Mouse (Mus musculus) neural tube, embryonic 15.5 days (tissue): ENCODE results near the gene Vps41. TPM values are rescaled to one million over a fixed set of nuclear protein-coding genes. Genes with fewer than 3 reads are reported as not detected.
A peak's percentile ranks its signal among the peaks of the same experiment; 100 is the strongest.

Experiments
- ATAC-seq: fragments of 200-750 bp; cut with Nextera tagmentation; 2 replicates; pipeline ENCODE4 v1.8.0; 2017; ENCODE audit warnings: mild to moderate bottlenecking, moderate TSS enrichment, moderate library complexity; ENCODE audit not compliant: low FRiP score
- H3K27ac ChIP-seq: fragments of 300-500 bp; sonication (generic); replicated peaks from 2 replicates; pipeline ENCODE4 v1.5.1; 2015; ENCODE audit warnings: mild to moderate bottlenecking, inconsistent platforms
- H3K27me3 ChIP-seq: fragments of 300-500 bp; sonication (generic); replicated peaks from 2 replicates; pipeline ENCODE4 v1.6.1; 2015; ENCODE audit warnings: inconsistent platforms
- H3K36me3 ChIP-seq: fragments of 300-500 bp; sonication (generic); 2 replicates; pipeline ENCODE4 v1.6.1; 2015; ENCODE audit warnings: inconsistent platforms
- H3K4me1 ChIP-seq: fragments of 300-500 bp; sonication (generic); 2 replicates; pipeline ENCODE4 v1.6.1; 2015; ENCODE audit warnings: inconsistent platforms
- H3K4me2 ChIP-seq: fragments of 300-500 bp; sonication (generic); 2 replicates; pipeline ENCODE4 v1.6.1; 2015; ENCODE audit warnings: inconsistent platforms, mild to moderate bottlenecking, moderate library complexity
- H3K4me3 ChIP-seq: fragments of 300-500 bp; sonication (generic); replicated peaks from 2 replicates; pipeline ENCODE4 v1.5.1; 2015; ENCODE audit warnings: mild to moderate bottlenecking, inconsistent platforms
- H3K9ac ChIP-seq: fragments of 300-500 bp; sonication (generic); replicated peaks from 2 replicates; pipeline ENCODE4 v1.6.1; 2015; ENCODE audit warnings: mild to moderate bottlenecking, inconsistent platforms
- H3K9me3 ChIP-seq: fragments of 300-500 bp; sonication (generic); replicated peaks from 2 replicates; pipeline ENCODE4 v1.6.1; 2016; ENCODE audit warnings: inconsistent platforms
- WGBS: fragments of 180-500 bp; shearing (Covaris S2); methylation state at CpG from one replicate; pipeline ENCODE4 v1.1.7; 2015; ENCODE audit warnings: mixed read lengths; 5-methylcytosine and 5-hydroxymethylcytosine counted together
- polyA plus RNA-seq: library from polyadenylated mRNA; unstranded; fragments of >200 nt; fragmentation: Nextera tagmentation; extraction: Ambion mirVana; gene quantifications from 2 replicates; pipeline ENCODE4 v1.2.1, GENCODE M21; 2015

Gene Vps41
- polyA plus RNA-seq, 1 experiment from 2014 or later, result 104 TPM

GRCm38 (mm10) chr13:18875321-18875720, 158.2 kb downstream of the Vps41 start:
- no peak overlapping the region for H3K9ac ChIP-seq
- no peaks in the 10 kb centered on the region for H3K27me3 ChIP-seq
- H3K4me1 ChIP-seq, result peaks cover 6% of the 10 kb centered on the region
- WGBS, result 55% methylated on average over 7 of the region's 7 CpGs
- no peak overlapping the region for H3K27ac ChIP-seq
- H3K36me3 ChIP-seq, result no peaks in the 10 kb centered on the region
- H3K9me3 ChIP-seq, result no peaks in the 10 kb centered on the region
- ATAC-seq, result no peak
- H3K4me3 ChIP-seq, result no peak overlapping the region
- no peak overlapping the region for H3K4me2 ChIP-seq

- ATAC-seq, result peak; percentile 70
- no peak overlapping the region for H3K27ac ChIP-seq
- WGBS, result 50% methylated on average over 9 of the region's 9 CpGs
Observed at GRCm38 (mm10) chr13:18892910-18893309, 175.8 kb downstream of the Vps41 start.

GRCm38 (mm10) chr13:18896789-18897188, 179.7 kb downstream of the Vps41 start:
- Histone ChIP-seq H3K4me1 (peaks cover 3% of the 10 kb centered on the region; the same call in 1 of the 2 replicates), H3K4me2 (no peak overlapping the region), H3K4me3 (no peak overlapping the region), H3K9me3 (no peaks in the 10 kb centered on the region), H3K9ac (no peak overlapping the region), H3K27me3 (no peaks in the 10 kb centered on the region), H3K27ac (no peak overlapping the region), H3K36me3 (no peaks in the 10 kb centered on the region)
- no peak for ATAC-seq
- WGBS, result 96% methylated on average over 3 of the region's 3 CpGs

More at GRCm38 (mm10) chr13:18892910-18893309, 175.8 kb downstream of the Vps41 start:
- no peaks in the 10 kb centered on the region for H3K27me3 ChIP-seq
- no peaks in the 10 kb centered on the region for H3K36me3 ChIP-seq
- peaks cover 3% of the 10 kb centered on the region; the same call in 1 of the 2 replicates for H3K4me1 ChIP-seq
- no peak overlapping the region for H3K4me2 ChIP-seq
- H3K9me3 ChIP-seq, result no peaks in the 10 kb centered on the region
- H3K4me3 ChIP-seq, result no peak overlapping the region
- no peak overlapping the region for H3K9ac ChIP-seq

GRCm38 (mm10) chr13:18903623-18904022, 186.5 kb downstream of the Vps41 start:
- WGBS, result 94% methylated on average over 6 of the region's 6 CpGs
- Histone ChIP-seq H3K4me1 (no peaks in the 10 kb centered on the region), H3K36me3 (no peaks in the 10 kb centered on the region), H3K27ac (no peak overlapping the region), H3K9me3 (no peaks in the 10 kb centered on the region), H3K9ac (no peak overlapping the region), H3K4me2 (no peak overlapping the region), H3K27me3 (no peaks in the 10 kb centered on the region), H3K4me3 (no peak overlapping the region)
- no peak for ATAC-seq

GRCm38 (mm10) chr13:18914774-18915173, 197.7 kb downstream of the Vps41 start:
- no peaks in the 10 kb centered on the region for H3K27me3 ChIP-seq
- no peak for ATAC-seq
- no peak overlapping the region for H3K4me2 ChIP-seq
- no peaks in the 10 kb centered on the region for H3K36me3 ChIP-seq
- no peaks in the 10 kb centered on the region for H3K4me1 ChIP-seq
- H3K9ac ChIP-seq, result no peak overlapping the region
- WGBS, result 66% methylated on average over 4 of the region's 4 CpGs
- H3K27ac ChIP-seq, result no peak overlapping the region
- no peaks in the 10 kb centered on the region for H3K9me3 ChIP-seq
- H3K4me3 ChIP-seq, result no peak overlapping the region

Other genes with a start within 250 kb of the Vps41 start
- gene Amph, start 230.9 kb downstream of the Vps41 start, polyA plus RNA-seq, result 77.2 and 83.8 TPM in 2 replicates